Mouse (Mus musculus) C2C12 (cell line): Measurements from ENCODE around the gene Zbtb46.

Source experiments
- CEBPB ChIP-seq: IDR thresholded peaks from one replicate; pipeline ENCODE4 v1.6.1; 2011; ENCODE audit warnings: low read depth, mild to moderate bottlenecking, control low read depth, moderate library complexity
- CTCF ChIP-seq: IDR thresholded peaks from one replicate; pipeline ENCODE4 v1.5.1; 2011; ENCODE audit not compliant: control insufficient read depth, insufficient read depth, insufficient read length
- FOSL1 ChIP-seq: IDR thresholded peaks from one replicate; pipeline ENCODE4 v1.8.0; 2011; ENCODE audit warnings: mild to moderate bottlenecking, low read length; ENCODE audit not compliant: poor library complexity, insufficient read depth, severe bottlenecking
- USF1 ChIP-seq: IDR thresholded peaks from one replicate; pipeline ENCODE4 v1.6.1; 2011; ENCODE audit warnings: low read depth, mild to moderate bottlenecking, control low read depth, moderate library complexity

DNA sequence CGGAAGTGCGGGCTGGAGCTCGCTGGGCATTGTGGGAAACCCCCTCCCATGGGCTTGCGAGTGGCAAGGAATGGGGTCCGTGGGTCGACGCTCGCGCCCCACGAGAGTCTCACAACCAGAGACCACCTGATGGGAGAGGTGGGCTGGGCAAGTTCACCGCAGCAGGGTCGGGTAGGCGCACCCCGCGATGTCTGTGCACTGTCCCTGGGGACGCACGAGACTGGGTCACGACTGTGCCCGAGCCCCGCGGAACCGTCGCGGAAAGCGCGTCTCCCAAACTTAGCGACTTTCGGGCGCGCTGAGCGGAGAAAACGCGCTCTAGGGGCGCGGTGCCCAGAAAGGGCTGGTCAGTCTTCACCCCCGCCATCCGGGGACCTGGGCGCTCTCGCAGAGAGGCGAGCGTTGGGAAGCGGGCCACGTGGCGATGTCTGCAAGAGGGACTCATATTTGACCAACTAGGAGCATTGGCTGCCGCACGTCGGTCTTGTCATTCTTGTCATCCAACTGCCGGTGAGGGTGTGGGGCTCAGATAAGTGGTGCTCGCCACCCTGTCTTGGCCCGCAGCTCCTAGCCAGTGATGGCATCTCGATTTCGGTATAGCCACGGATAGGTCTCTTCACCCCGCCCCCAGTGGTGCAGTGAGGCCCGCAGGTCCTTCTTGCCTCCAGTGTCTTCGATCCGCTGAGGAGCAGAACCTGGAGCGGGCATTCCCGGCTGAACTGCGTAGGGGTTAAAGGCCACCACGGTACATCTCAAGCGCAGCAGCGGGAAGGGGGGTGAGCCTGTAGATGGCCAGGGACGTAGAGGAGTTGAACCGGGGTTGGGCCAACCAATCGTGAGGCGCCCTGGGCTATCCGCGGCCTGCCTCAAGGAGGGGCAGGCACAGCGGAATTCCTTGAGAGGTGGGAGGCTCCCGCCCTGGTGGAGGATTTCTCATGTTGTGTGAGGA is 721 bp upstream of the Zbtb46 start:
- TF ChIP-seq CEBPB (no peak), CTCF (no peak), FOSL1 (no peak), USF1 (no peak)
